Mouse (Mus musculus): ENCODE data around the gene Zeb2.

- TF ChIP-seq CTCF (IDR thresholded peaks at IDR 0.05; ENCODE audit: borderline replicate concordance, control insufficient read depth, extremely low read depth, insufficient read depth, low read length, poor library complexity) = no peak
- no peak for TF ChIP-seq POLR2A (IDR thresholded peaks at IDR 0.05; ENCODE audit: control insufficient read depth, extremely low read depth, insufficient read depth, low read length, poor library complexity)
Observed at GRCm38 (mm10) chr2:45112891-45113683, 4.1 kb downstream of the Zeb2 start.

Data from thymus, adult 2 months (tissue).